Mouse (Mus musculus): ENCODE measurements around the gene Spata17. TPM values are rescaled to one million over a fixed set of nuclear protein-coding genes. Genes with fewer than 3 reads are reported as not detected.
"Not testable (repeated sequence)": the region's sequence is repeated elsewhere in the genome, so short reads cannot be mapped to it uniquely, and the experiment has no call there.

The Spata17 gene
- total RNA-seq, 2 experiments from 2014 or later = 0.28 TPM; not detected in 1

- no peak for DNase-seq
Observed at GRCm38 (mm10) chr1:187175991-187176390, 39.3 kb downstream of the Spata17 start.

- DNase-seq = no peak
Observed at GRCm38 (mm10) chr1:187170361-187170760, 44.9 kb downstream of the Spata17 start.

GRCm38 (mm10) chr1:187169646-187170045, 45.6 kb downstream of the Spata17 start:
- no peak for DNase-seq

GRCm38 (mm10) chr1:187163571-187163970, 51.7 kb downstream of the Spata17 start:
- DNase-seq = no peak

- no peak for DNase-seq
Observed at GRCm38 (mm10) chr1:187155658-187156057, 59.6 kb downstream of the Spata17 start.

- DNase-seq = no peak
Observed at GRCm38 (mm10) chr1:187153681-187154080, 61.6 kb downstream of the Spata17 start.

- DNase-seq = no peak
Observed at GRCm38 (mm10) chr1:187152571-187152970, 62.7 kb downstream of the Spata17 start.

- no peak for DNase-seq
Observed at GRCm38 (mm10) chr1:187142984-187143383, 72.3 kb downstream of the Spata17 start.

- DNase-seq = no peak
Observed at GRCm38 (mm10) chr1:187137426-187137825, 77.8 kb downstream of the Spata17 start.

- no peak for DNase-seq
Observed at GRCm38 (mm10) chr1:187135887-187136286, 79.4 kb downstream of the Spata17 start.

- no peak for DNase-seq
Observed at GRCm38 (mm10) chr1:187133841-187134240, 81.4 kb downstream of the Spata17 start.

- no peak for DNase-seq
Observed at GRCm38 (mm10) chr1:187132348-187132747, 82.9 kb downstream of the Spata17 start.

- DNase-seq = not testable (repeated sequence)
Observed at GRCm38 (mm10) chr1:187127548-187127947, 87.7 kb downstream of the Spata17 start.

GRCm38 (mm10) chr1:187125733-187126132, 89.5 kb downstream of the Spata17 start:
- DNase-seq = no peak

- DNase-seq = no peak
Observed at GRCm38 (mm10) chr1:187124967-187125366, 90.3 kb downstream of the Spata17 start.

GRCm38 (mm10) chr1:187119300-187119699, 96.0 kb downstream of the Spata17 start:
- no peak for DNase-seq

GRCm38 (mm10) chr1:187118108-187118507, 97.2 kb downstream of the Spata17 start:
- no peak for DNase-seq

GRCm38 (mm10) chr1:187113716-187114115, 101.5 kb downstream of the Spata17 start:
- DNase-seq = no peak

- no peak for DNase-seq
Observed at GRCm38 (mm10) chr1:187102130-187102529, 113.1 kb downstream of the Spata17 start.

GRCm38 (mm10) chr1:187101202-187101601, 114.1 kb downstream of the Spata17 start:
- no peak for DNase-seq

GRCm38 (mm10) chr1:187100624-187101023, 114.6 kb downstream of the Spata17 start:
- no peak for DNase-seq

GRCm38 (mm10) chr1:187098285-187098684, 117.0 kb downstream of the Spata17 start:
- DNase-seq = no peak

- DNase-seq = no peak
Observed at GRCm38 (mm10) chr1:187092546-187092945, 122.7 kb downstream of the Spata17 start.

GRCm38 (mm10) chr1:187088660-187089395, 126.4 kb downstream of the Spata17 start:
- DNase-seq = no peak

Data from gastrocnemius, postnatal 25 days (tissue).